In genomic region chr1:171050774-171051173, GRCm38 (mm10) we compare ENCODE assay signal across 24 mouse cellular contexts. TPM values are rescaled to one million over a fixed set of nuclear protein-coding genes. Genes with fewer than 3 reads are reported as not detected.
DNase-seq lines count a peak whose midpoint lies in the region; ATAC-seq and TF ChIP-seq lines count a peak whose summit lies in the region.
"Had no signal": no experiment of that assay in that cellular context is flagged by ENCODE, and none has a peak within 500 bp of the region (broad histone marks: within the 10 kb centered on the region; RNA-seq: fewer than 3 reads in every experiment).

No protein-coding gene starts in this region.

- H3K9me3 ChIP-seq in midbrain, embryonic 15.5 days: no peaks in the 10 kb centered on the region
- H3K9me3 ChIP-seq: embryonic facial prominence, embryonic 15.5 days; forebrain, embryonic 10.5 days; heart, embryonic 12.5 days; hindbrain, embryonic 12.5 days had no signal

- H3K9ac ChIP-seq in midbrain, embryonic 15.5 days: no peak overlapping the region
- H3K9ac ChIP-seq: embryonic facial prominence, embryonic 15.5 days; heart, embryonic 12.5 days; hindbrain, embryonic 12.5 days had no signal

- TF ChIP-seq CTCF in cerebellum, adult 2 months (IDR thresholded peaks at IDR 0.05; ENCODE audit: borderline replicate concordance, insufficient read depth, low read depth, low read length): no peak

- WGBS in midbrain, embryonic 15.5 days: 91% methylated on average over 7 of the region's 7 CpGs
- 89% methylated on average over 7 of the region's 7 CpGs for WGBS in cerebellum, adult 2 months

- no peaks in the 10 kb centered on the region for H3K27me3 ChIP-seq in midbrain, embryonic 15.5 days (replicated peaks)
- no peaks in the 10 kb centered on the region for H3K27me3 ChIP-seq in cerebellum, adult 2 months (ENCODE audit: control insufficient read depth, insufficient read depth, low read length)
- H3K27me3 ChIP-seq: embryonic facial prominence, embryonic 15.5 days; heart, embryonic 12.5 days; hindbrain, embryonic 12.5 days; Patski had no signal

- no peak overlapping the region for H3K4me3 ChIP-seq in midbrain, embryonic 15.5 days
- no peak overlapping the region for H3K4me3 ChIP-seq in cerebellum, adult 2 months (replicated peaks; ENCODE audit: insufficient read depth, low read depth, low read length)
- H3K4me3 ChIP-seq: embryonic facial prominence, embryonic 15.5 days; erythroblast, embryonic 14.5 days; forebrain, embryonic 10.5 days; heart, embryonic 12.5 days; hindbrain, embryonic 12.5 days had no signal

- no peaks in the 10 kb centered on the region for H3K4me1 ChIP-seq in midbrain, embryonic 15.5 days
- H3K4me1 ChIP-seq in cerebellum, adult 2 months (ENCODE audit: control insufficient read depth, insufficient read depth, low read length): no peaks in the 10 kb centered on the region
- H3K4me1 ChIP-seq: embryonic facial prominence, embryonic 15.5 days; forebrain, embryonic 10.5 days; heart, embryonic 12.5 days; hindbrain, embryonic 12.5 days had no signal

- H3K36me3 ChIP-seq in midbrain, embryonic 15.5 days (replicated peaks): no peaks in the 10 kb centered on the region
- H3K36me3 ChIP-seq: embryonic facial prominence, embryonic 15.5 days; forebrain, embryonic 10.5 days; heart, embryonic 12.5 days; hindbrain, embryonic 12.5 days had no signal

- peak; percentile 36 for ATAC-seq in common myeloid progenitor, adult 5-6 weeks (replicated peaks; ENCODE audit: low read depth, poor library complexity, severe bottlenecking)
- 0 out of 2 replicates have a peak, but pooled peaks have one; percentile 38 for ATAC-seq in megakaryocyte, adult 5-6 weeks (ENCODE audit: poor library complexity, severe bottlenecking)
- ATAC-seq in midbrain, embryonic 15.5 days (replicated peaks): no peak
- ATAC-seq: activated CD4-positive, CD25-positive, alpha-beta regulatory T cell, adult 4 months; CD4-positive, CD25-positive, alpha-beta regulatory T cell, adult 4 months; forebrain, embryonic 14.5 days; hindbrain, embryonic 16.5 days; inflammation-experienced regulatory T-cells, adult 6 months; Patski had no signal

- H3K27ac ChIP-seq in midbrain, embryonic 15.5 days: no peak overlapping the region
- H3K27ac ChIP-seq in cerebellum, adult 2 months (ENCODE audit: insufficient read depth, low read length): no peak overlapping the region
- H3K27ac ChIP-seq: embryonic facial prominence, embryonic 15.5 days; forebrain, embryonic 10.5 days; hindbrain, embryonic 12.5 days had no signal

- TF ChIP-seq POLR2A in cerebellum, adult 2 months (IDR thresholded peaks at IDR 0.05; ENCODE audit: borderline replicate concordance, insufficient read depth, low read length): no peak

- no peak overlapping the region for H3K4me2 ChIP-seq in midbrain, embryonic 15.5 days
- H3K4me2 ChIP-seq: embryonic facial prominence, embryonic 15.5 days; heart, embryonic 12.5 days; hindbrain, embryonic 12.5 days had no signal

- DNase-seq in B cell, adult 2 months: peak; percentile 23 to 45
- no peak for DNase-seq in thymus, postnatal 14 days
- DNase-seq in cerebellum, adult 2 months: no peak
- DNase-seq: adrenal gland, postnatal 14 days; cerebellum, adult 18-20 months; cerebellum, postnatal 10 days; embryo, embryonic 11 days; gastrocnemius, postnatal 10 days; heart, postnatal 36 days had no signal

RNA-seq across cellular contexts. Expression of gene Fcgr3, which starts 14.0 kb away (rescaled TPM):
- 7.8 and 15.7 TPM in 2 replicates for total RNA-seq in common myeloid progenitor, adult 5-6 weeks (2017)
- total RNA-seq in megakaryocyte, adult 5-6 weeks (2015): 499 and 513 TPM in 2 replicates
- total RNA-seq in megakaryocyte, adult 5-6 weeks (2017): 540 and 572 TPM in 2 replicates
- 10.7 and 11.7 TPM in 2 replicates for polyA plus RNA-seq in midbrain, embryonic 15.5 days (2015; fragmentation: Nextera tagmentation; extraction: Ambion mirVana)
- polyA plus RNA-seq in cerebellum, adult 2 months (2012; rRNA removed): 5.2 and 6.0 TPM in 2 replicates
- polyA plus RNA-seq: CD4-positive, CD25-positive, alpha-beta regulatory T cell, adult 4 months; erythroblast, embryonic 14.5 days had no signal

RNA-seq across cellular contexts. Expression of gene Fcgr4, which starts 32.1 kb away (rescaled TPM):
- total RNA-seq in common myeloid progenitor, adult 5-6 weeks (2017): 1.6 TPM in 1 of 2 replicates, not detected in the other
- total RNA-seq in megakaryocyte, adult 5-6 weeks (2015): 34.6 and 34.8 TPM in 2 replicates
- total RNA-seq in megakaryocyte, adult 5-6 weeks (2017): 30.0 and 47.4 TPM in 2 replicates
- polyA plus RNA-seq in midbrain, embryonic 15.5 days (2015; fragmentation: Nextera tagmentation; extraction: Ambion mirVana): 0.53 and 0.54 TPM in 2 replicates
- polyA plus RNA-seq in cerebellum, adult 2 months (2012; rRNA removed): 0.18 and 0.22 TPM in 2 replicates
- total RNA-seq: MEL had no signal
- polyA plus RNA-seq: erythroblast, embryonic 14.5 days; inflammation-experienced regulatory T-cells, adult 6 months had no signal

Comparison
In these comparisons a context has a peak if more than half of its experiments do, and no peak if none do; other contexts are left out.
1. DNase-seq: peak in B cell, adult 2 months (2 of 2); none in thymus, postnatal 14 days (single experiment) and cerebellum, adult 2 months (0 of 2).
2. RNA of gene Fcgr3, which starts 14.0 kb away (total RNA-seq): 499 to 572 TPM in megakaryocyte, adult 5-6 weeks; 7.8 to 15.7 TPM in common myeloid progenitor, adult 5-6 weeks; every median in the first group is over 10 times any median in the second.
3. RNA of gene Fcgr4, which starts 32.1 kb away (total RNA-seq): 30.0 to 47.4 TPM in megakaryocyte, adult 5-6 weeks; 1.6 TPM in common myeloid progenitor, adult 5-6 weeks; every median in the first group is over 10 times any median in the second.